Mouse (Mus musculus) kidney, embryonic 14.5 days (tissue): ENCODE measurements at regions not wholly inside any gene's neighbourhood (a gene's known extent, or its start where the extent isn't known, plus 50 kb on each side); places are given as distances from the start of the nearest gene placed in this dataset.

Experiments used
- ATAC-seq: fragments of 200-750 bp; cut with Nextera tagmentation; 2 replicates; pipeline ENCODE4 v1.8.0; 2017; ENCODE audit warnings: moderate number of reproducible peaks, mild to moderate bottlenecking, moderate TSS enrichment, moderate library complexity; ENCODE audit not compliant: low FRiP score, low TSS enrichment
- H3K27ac ChIP-seq: fragments of 300-500 bp; sonication (generic); 2 replicates; pipeline ENCODE4 v1.5.1; 2014; ENCODE audit warnings: low read depth, mild to moderate bottlenecking, low read length, moderate library complexity, mixed read lengths
- H3K27me3 ChIP-seq: fragments of 300-500 bp; sonication (generic); 2 replicates; pipeline ENCODE4 v1.6.1; 2014; ENCODE audit warnings: mild to moderate bottlenecking, low read length; ENCODE audit not compliant: control insufficient read depth, insufficient read depth
- H3K36me3 ChIP-seq: fragments of 300-500 bp; sonication (generic); 2 replicates; pipeline ENCODE4 v1.6.1; 2014; ENCODE audit warnings: low read length, mixed read lengths; ENCODE audit not compliant: control insufficient read depth, insufficient read depth
- H3K4me1 ChIP-seq: fragments of 300-500 bp; sonication (generic); 2 replicates; pipeline ENCODE4 v1.6.1; 2014; ENCODE audit warnings: low read length, mixed read lengths; ENCODE audit not compliant: control insufficient read depth, insufficient read depth
- H3K4me2 ChIP-seq: fragments of 300-500 bp; sonication (generic); replicated peaks from 2 replicates; pipeline ENCODE4 v1.6.1; 2014; ENCODE audit warnings: low read depth, mild to moderate bottlenecking, low read length
- H3K4me3 ChIP-seq: fragments of 300-500 bp; sonication (generic); 2 replicates; pipeline ENCODE4 v1.5.1; 2014; ENCODE audit warnings: mild to moderate bottlenecking, low read length
- H3K9ac ChIP-seq: fragments of 300-500 bp; sonication (generic); 2 replicates; pipeline ENCODE4 v1.6.1; 2014; ENCODE audit warnings: low read depth, mild to moderate bottlenecking, low read length, moderate library complexity
- H3K9me3 ChIP-seq: fragments of 300-500 bp; sonication (generic); 2 replicates; pipeline ENCODE4 v1.6.1; 2016; ENCODE audit warnings: low read length; ENCODE audit not compliant: control insufficient read depth
- WGBS: fragments of 180-500 bp; shearing (Covaris S2); extraction: QIAGEN DNeasy Blood & Tissue Kit; methylation state at CpG from one replicate; pipeline ENCODE4 v1.1.7; 2014; 5-methylcytosine and 5-hydroxymethylcytosine counted together

DNA sequence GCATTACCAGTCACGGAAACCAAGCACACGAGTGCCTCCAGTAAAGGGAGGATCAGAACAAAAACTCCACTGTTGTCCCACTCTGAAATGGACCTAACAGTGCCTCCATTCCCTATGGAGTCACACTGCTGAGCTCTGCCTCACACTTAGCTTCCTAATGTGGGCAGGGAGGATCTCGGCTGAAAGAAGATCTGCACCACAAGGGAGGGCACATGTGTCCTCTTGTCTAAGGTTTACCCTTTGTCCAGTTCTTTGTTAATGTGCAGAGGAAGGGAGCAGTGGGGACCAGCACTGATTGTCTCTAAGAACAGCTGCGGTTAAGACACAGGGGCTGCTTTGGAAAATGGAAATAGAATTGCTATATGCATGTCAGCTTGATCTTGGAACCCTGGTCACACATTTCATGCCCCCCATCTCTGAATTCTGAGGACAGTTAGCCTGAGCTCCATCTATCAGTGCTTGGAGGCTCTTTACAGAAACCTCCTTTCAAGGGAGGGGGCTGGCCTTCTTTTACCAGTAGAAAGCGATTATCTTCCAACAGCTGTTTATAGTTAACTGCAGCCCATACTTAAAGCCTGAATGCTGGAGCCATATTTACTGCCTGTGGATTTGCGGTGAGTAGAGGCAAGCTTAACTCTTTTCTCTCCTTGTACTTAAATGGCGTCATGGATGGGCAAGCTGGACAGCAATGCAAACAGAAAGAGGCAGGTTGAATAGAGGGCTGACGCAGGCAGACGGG is 485.5 kb upstream of the Cdh11 start:
- H3K4me2 ChIP-seq, result no peak overlapping the region
- no peak overlapping the region for H3K9ac ChIP-seq
- H3K27ac ChIP-seq, result 0 out of 2 replicates have a peak overlapping the region, but pooled peaks have one; percentile 24
- ATAC-seq, result no peak
- WGBS, result 46% methylated on average over 9 of the region's 9 CpGs
- no peaks in the 10 kb centered on the region for H3K27me3 ChIP-seq
- H3K4me1 ChIP-seq, result peaks cover 12% of the 10 kb centered on the region; the same call in 1 of the 2 replicates
- H3K9me3 ChIP-seq, result no peaks in the 10 kb centered on the region
- H3K4me3 ChIP-seq, result no peak overlapping the region
- no peaks in the 10 kb centered on the region for H3K36me3 ChIP-seq

DNA sequence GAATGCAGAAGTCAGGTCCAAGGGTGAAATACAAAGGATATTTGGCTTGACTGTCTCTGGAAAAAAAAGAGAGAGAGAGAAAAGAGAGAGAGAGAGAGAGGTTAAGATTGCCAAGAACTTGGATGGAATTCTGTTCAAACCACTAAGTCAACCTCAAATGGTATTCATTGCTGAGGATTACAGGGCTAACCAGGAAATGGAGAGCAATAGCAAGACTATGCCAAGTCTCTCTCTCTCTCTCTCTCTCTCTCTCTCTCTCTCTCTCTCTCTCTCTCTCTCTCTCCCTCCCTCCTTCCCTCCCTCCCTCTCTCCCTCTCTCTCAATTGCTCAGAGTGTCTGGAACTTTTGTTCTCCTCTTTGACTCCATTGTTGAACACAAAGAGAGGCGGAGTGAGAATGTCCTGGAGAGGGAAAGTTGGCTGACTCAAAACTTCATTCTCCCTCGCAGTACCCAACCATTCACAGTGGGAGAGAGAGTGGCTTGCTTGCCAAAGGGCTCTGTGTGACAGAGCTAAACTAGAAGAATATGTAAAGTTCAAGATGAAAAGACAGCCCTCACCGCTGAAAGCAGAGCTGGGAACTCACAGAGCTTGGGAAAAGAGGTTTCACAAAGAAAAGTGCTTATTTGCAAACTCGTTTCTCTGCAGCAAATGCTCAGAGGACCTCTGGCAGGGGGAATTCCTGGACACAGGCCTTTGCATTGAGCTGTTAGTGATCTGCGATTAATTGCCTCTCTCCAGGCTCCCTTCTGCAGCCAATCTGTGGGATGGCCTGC is 487.1 kb upstream of the Cdh11 start:
- Histone ChIP-seq H3K4me2 (no peak overlapping the region), H3K4me3 (no peak overlapping the region), H3K9me3 (no peaks in the 10 kb centered on the region), H3K27me3 (no peaks in the 10 kb centered on the region), H3K36me3 (no peaks in the 10 kb centered on the region), H3K4me1 (peaks cover 12% of the 10 kb centered on the region; the same call in 1 of the 2 replicates), H3K9ac (no peak overlapping the region), H3K27ac (peak overlapping the region; percentile 17; the same call in 1 of the 2 replicates)
- 31% methylated on average over 5 of the region's 5 CpGs for WGBS
- ATAC-seq, result no peak

DNA sequence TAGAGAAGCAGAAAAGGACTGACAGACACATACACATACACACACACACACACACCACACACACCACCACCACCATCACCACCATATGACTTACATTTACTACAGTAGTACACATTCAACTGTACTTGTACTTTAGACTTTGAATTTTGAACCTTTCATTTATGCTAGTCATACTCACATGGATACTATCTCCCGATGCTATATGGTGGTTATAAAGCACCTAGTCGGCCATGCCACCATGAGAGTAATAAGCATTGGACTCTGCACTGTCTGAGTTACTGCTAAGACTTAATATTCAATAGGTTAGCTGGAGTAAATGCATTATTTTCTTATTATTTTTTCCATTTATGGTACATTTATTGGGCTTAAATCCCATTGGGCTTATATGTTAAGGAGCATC is 488.0 kb upstream of the Cdh11 start:
- Histone ChIP-seq H3K9me3 (no peaks in the 10 kb centered on the region), H3K27ac (no peak overlapping the region), H3K27me3 (no peaks in the 10 kb centered on the region), H3K4me1 (peaks cover 12% of the 10 kb centered on the region; the same call in 1 of the 2 replicates), H3K36me3 (no peaks in the 10 kb centered on the region), H3K9ac (no peak overlapping the region), H3K4me2 (no peak overlapping the region), H3K4me3 (no peak overlapping the region)
- no peak for ATAC-seq
- 96% methylated on average over 2 of the region's 2 CpGs for WGBS

DNA sequence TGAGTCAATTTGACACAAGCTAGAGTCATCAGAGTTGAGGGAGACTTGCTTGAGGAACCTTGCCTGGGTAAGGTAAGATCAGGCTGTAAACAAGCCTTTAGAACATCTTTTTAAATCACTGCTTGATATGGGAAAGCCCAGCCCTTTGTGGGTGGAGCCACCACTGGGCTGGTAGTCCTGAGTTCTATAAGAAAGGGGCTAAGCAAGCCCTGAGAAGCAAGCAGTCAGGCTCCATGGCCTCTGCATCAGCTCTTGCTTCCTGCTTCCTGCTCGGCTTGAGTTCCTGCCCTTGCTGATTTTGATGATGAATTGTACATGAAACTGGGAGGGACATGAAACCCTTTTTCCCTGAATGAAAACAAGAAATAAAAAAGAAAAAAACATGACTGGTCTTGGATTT is 496.4 kb upstream of the Cdh11 start:
- no peak overlapping the region for H3K27ac ChIP-seq
- WGBS, result 20% methylated on average over 1 of the region's 1 CpGs
- ATAC-seq, result no peak
- no peak overlapping the region for H3K4me3 ChIP-seq
- no peaks in the 10 kb centered on the region for H3K36me3 ChIP-seq
- H3K9ac ChIP-seq, result no peak overlapping the region
- H3K4me2 ChIP-seq, result no peak overlapping the region
- H3K4me1 ChIP-seq, result no peaks in the 10 kb centered on the region
- H3K9me3 ChIP-seq, result no peaks in the 10 kb centered on the region
- H3K27me3 ChIP-seq, result no peaks in the 10 kb centered on the region

- Histone ChIP-seq H3K4me1 (no peaks in the 10 kb centered on the region), H3K27ac (no peak overlapping the region), H3K4me3 (no peak overlapping the region), H3K9ac (no peak overlapping the region), H3K36me3 (no peaks in the 10 kb centered on the region), H3K9me3 (no peaks in the 10 kb centered on the region), H3K4me2 (no peak overlapping the region), H3K27me3 (no peaks in the 10 kb centered on the region)
- 89% methylated on average over 12 of the region's 12 CpGs for WGBS
- ATAC-seq, result no peak
Observed at GRCm38 (mm10) chr8:103288561-103288974, 503.1 kb upstream of the Cdh11 start.

DNA sequence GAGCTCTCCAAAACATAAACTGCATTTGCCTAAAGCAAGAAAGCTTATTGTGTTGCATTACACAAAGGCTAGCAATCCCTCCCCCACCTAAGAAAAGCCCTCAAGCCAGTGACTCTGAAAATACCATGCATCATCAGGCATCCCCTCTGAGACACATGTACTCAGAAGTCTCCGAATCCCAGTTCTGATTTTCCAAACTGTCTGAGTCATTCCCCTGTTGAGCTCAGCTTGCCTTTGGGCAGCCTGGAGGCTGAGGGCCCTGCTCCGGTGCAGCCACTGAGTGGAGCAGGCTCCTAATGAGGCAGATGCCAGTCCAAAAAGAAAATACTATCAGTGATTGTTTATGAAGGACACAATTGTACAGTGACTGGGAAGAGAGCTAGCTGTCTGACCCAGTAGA is 507.5 kb upstream of the Cdh11 start:
- no peak overlapping the region for H3K4me3 ChIP-seq
- no peaks in the 10 kb centered on the region for H3K27me3 ChIP-seq
- H3K9me3 ChIP-seq, result no peaks in the 10 kb centered on the region
- no peak overlapping the region for H3K9ac ChIP-seq
- H3K4me2 ChIP-seq, result no peak overlapping the region
- H3K27ac ChIP-seq, result no peak overlapping the region
- no peaks in the 10 kb centered on the region for H3K4me1 ChIP-seq
- H3K36me3 ChIP-seq, result no peaks in the 10 kb centered on the region
- no peak for ATAC-seq
- WGBS, result 62% methylated on average over 2 of the region's 2 CpGs

DNA sequence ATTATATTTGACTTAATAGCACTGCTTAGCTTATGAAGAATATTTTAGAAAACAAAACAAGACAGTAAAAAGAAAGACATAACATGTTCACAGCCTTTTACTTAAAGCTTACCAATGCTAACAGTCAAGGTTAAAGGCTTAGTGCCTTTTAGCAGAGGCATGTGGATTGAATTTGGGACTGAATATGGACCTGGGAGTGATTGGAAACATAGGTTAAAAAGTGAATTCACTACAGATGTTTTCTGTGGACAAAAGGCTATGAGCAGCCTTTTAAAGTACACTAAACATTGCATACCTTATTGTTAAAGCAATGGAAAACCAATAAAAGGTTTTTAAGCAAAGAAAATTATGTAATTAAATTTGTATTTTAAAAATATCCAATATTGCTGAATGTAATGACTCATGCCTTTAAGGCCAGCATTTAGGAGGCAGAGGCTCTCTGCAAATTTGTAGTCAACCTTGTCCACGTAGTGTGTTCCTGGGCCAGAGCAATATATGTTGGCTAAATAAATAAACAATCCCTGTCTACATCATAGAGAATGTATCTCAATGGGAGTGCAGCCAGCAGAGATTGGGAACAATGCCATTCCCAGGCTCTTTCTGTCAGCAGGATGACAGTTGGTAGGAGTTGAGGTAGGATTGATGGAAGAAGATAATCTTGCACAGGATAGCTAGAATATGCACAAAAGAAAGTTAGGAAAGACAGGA is 521.2 kb upstream of the Cdh11 start:
- Histone ChIP-seq H3K4me1 (no peaks in the 10 kb centered on the region), H3K9ac (no peak overlapping the region), H3K27me3 (no peaks in the 10 kb centered on the region), H3K27ac (no peak overlapping the region), H3K4me2 (no peak overlapping the region), H3K36me3 (no peaks in the 10 kb centered on the region), H3K9me3 (no peaks in the 10 kb centered on the region), H3K4me3 (no peak overlapping the region)
- ATAC-seq, result no peak
- WGBS, result 52% methylated on average over 1 of the region's 1 CpGs

DNA sequence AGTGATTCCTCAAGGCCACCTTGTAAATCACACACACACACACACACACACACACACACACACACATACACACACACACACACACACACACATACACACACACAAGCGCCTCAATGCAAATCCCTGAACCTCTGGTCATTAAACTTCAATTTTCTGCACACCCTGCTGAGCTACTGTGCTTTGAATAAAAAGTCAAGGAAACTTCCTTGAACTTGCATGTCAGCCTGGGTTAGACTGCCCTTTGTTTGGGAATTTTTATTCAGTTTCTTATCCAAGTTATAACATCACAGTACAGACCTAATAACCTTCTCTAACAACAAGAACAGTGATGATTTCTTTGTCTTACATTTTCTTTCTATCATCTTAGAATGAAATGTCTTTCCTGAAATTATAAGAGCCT is 528.1 kb upstream of the Cdh11 start:
- H3K4me2 ChIP-seq, result no peak overlapping the region
- no peaks in the 10 kb centered on the region for H3K36me3 ChIP-seq
- H3K9me3 ChIP-seq, result no peaks in the 10 kb centered on the region
- H3K27ac ChIP-seq, result no peak overlapping the region
- H3K4me1 ChIP-seq, result no peaks in the 10 kb centered on the region
- ATAC-seq, result no peak
- H3K9ac ChIP-seq, result no peak overlapping the region
- no peaks in the 10 kb centered on the region for H3K27me3 ChIP-seq
- 88% methylated on average over 1 of the region's 1 CpGs for WGBS
- H3K4me3 ChIP-seq, result no peak overlapping the region
